Mouse (Mus musculus) intestine, embryonic 14.5 days (tissue): ENCODE results near the gene Cpt1c. TPM values are rescaled to one million over a fixed set of nuclear protein-coding genes. Genes with fewer than 3 reads are reported as not detected.

Source experiments
- ATAC-seq: fragments of 200-750 bp; cut with Nextera tagmentation; replicated peaks from 2 replicates; pipeline ENCODE4 v1.8.0; 2017; ENCODE audit warnings: low read depth, moderate number of reproducible peaks, moderate TSS enrichment, moderate library complexity; ENCODE audit not compliant: low FRiP score, low TSS enrichment
- DNase-seq: peaks from one replicate; pipeline ENCODE4 v3.0.0-alpha.2; 2018; ENCODE audit warnings: low spot score
- H3K27ac ChIP-seq: fragments of 300-500 bp; sonication (generic); 2 replicates; pipeline ENCODE4 v1.5.1; 2014; ENCODE audit warnings: low read depth, mild to moderate bottlenecking, control low read depth
- H3K27me3 ChIP-seq: fragments of 300-500 bp; sonication (generic); replicated peaks from 2 replicates; pipeline ENCODE4 v1.6.1; 2014; ENCODE audit warnings: low read length, control low read depth; ENCODE audit not compliant: control insufficient read depth, insufficient read depth
- H3K36me3 ChIP-seq: fragments of 300-500 bp; sonication (generic); 2 replicates; pipeline ENCODE4 v1.6.1; 2014; ENCODE audit warnings: low read length, control low read depth; ENCODE audit not compliant: control insufficient read depth, insufficient read depth
- H3K4me1 ChIP-seq: fragments of 300-500 bp; sonication (generic); replicated peaks from 2 replicates; pipeline ENCODE4 v1.6.1; 2014; ENCODE audit warnings: low read length, control low read depth, mixed read lengths; ENCODE audit not compliant: control insufficient read depth, insufficient read depth
- H3K4me2 ChIP-seq: fragments of 300-500 bp; sonication (generic); 2 replicates; pipeline ENCODE4 v1.6.1; 2014; ENCODE audit warnings: low read length
- H3K4me3 ChIP-seq: fragments of 300-500 bp; sonication (generic); 2 replicates; pipeline ENCODE4 v1.5.1; 2014; ENCODE audit warnings: low read depth, low read length, control low read depth, mixed read lengths
- H3K9ac ChIP-seq: fragments of 300-500 bp; sonication (generic); 2 replicates; pipeline ENCODE4 v1.6.1; 2014; ENCODE audit warnings: mild to moderate bottlenecking, low read length
- H3K9me3 ChIP-seq: fragments of 300-500 bp; sonication (generic); 2 replicates; pipeline ENCODE4 v1.6.1; 2016; ENCODE audit warnings: low read length, control low read depth; ENCODE audit not compliant: control insufficient read depth
- WGBS: fragments of 180-500 bp; shearing (Covaris S2); extraction: QIAGEN DNeasy Blood & Tissue Kit; methylation state at CpG from one replicate; pipeline ENCODE4 v1.1.7; 2014; 5-methylcytosine and 5-hydroxymethylcytosine counted together
- polyA plus RNA-seq: library from polyadenylated mRNA; unstranded; fragments of >200 nt; fragmentation: Nextera tagmentation; extraction: Ambion mirVana; gene quantifications from 2 replicates; pipeline ENCODE4 v1.2.1, GENCODE M21; 2014

Gene Cpt1c
- polyA plus RNA-seq, 1 experiment from 2014 or later = 21.9 TPM

DNA sequence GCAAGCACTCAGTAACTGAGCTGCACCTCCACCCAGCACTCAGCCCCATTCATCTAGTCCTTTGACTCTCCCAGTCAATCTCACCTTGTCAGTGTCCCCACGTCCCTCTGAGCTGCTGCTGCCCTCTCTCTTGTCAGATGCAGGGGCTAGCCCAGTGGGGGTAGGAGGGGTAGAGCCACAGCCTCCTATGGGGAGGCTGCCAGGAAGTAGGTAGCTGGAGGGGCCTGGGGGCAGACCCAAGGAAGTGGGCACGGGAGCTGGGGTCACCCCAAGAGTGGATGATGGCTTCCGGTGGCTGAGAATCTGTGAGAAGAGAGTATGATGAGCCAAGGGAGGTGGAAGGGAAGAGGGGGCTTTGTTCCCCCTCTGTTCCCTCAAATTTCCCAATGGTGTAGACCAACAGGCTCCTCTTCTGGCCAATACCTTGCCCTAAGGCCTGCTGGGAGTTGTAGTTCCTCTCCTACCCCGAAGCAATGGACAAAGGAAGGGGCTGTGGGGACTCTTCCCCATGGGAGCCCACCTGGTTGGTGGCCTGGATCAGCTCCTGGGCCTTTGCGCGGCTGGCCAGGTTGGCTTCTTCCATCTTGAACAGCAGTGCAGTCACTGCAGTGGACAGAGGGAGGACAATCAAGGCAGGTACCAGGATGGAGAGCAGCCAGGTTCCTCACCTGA is 30.8 kb upstream of the Cpt1c start:
- ATAC-seq = no peak
- no peak overlapping the region for H3K27ac ChIP-seq

GRCm38 (mm10) chr7:45004546-45004945 is 29.9 kb upstream of the Cpt1c start:
- WGBS = 37% methylated on average over 3 of the region's 3 CpGs
- H3K27ac ChIP-seq = no peak overlapping the region
- H3K36me3 ChIP-seq = peaks cover 99% of the 10 kb centered on the region
- no peak for DNase-seq
- H3K9me3 ChIP-seq = no peaks in the 10 kb centered on the region
- H3K4me1 ChIP-seq = peaks cover 3% of the 10 kb centered on the region; the same call in 1 of the 2 replicates
- no peaks in the 10 kb centered on the region for H3K27me3 ChIP-seq
- ATAC-seq = no peak
- no peak overlapping the region for H3K9ac ChIP-seq
- H3K4me2 ChIP-seq = no peak overlapping the region
- H3K4me3 ChIP-seq = no peak overlapping the region

More for the DNA sequence above, 30.8 kb upstream of the Cpt1c start:
- H3K4me3 ChIP-seq = no peak overlapping the region
- no peak overlapping the region for H3K4me2 ChIP-seq
- no peaks in the 10 kb centered on the region for H3K9me3 ChIP-seq
- H3K36me3 ChIP-seq = peaks cover 99% of the 10 kb centered on the region
- 85% methylated on average over 6 of the region's 6 CpGs for WGBS
- no peak overlapping the region for H3K9ac ChIP-seq
- H3K27me3 ChIP-seq = no peaks in the 10 kb centered on the region
- no peak for DNase-seq
- H3K4me1 ChIP-seq = no peaks in the 10 kb centered on the region

- DNase-seq = no peak
Observed at GRCm38 (mm10) chr7:45002440-45002839, 27.8 kb upstream of the Cpt1c start.

GRCm38 (mm10) chr7:45000539-45001114 is 26.0 kb upstream of the Cpt1c start:
- H3K9ac ChIP-seq = no peak overlapping the region
- no peak overlapping the region for H3K27ac ChIP-seq

More at GRCm38 (mm10) chr7:45002440-45002839, 27.8 kb upstream of the Cpt1c start:
- Histone ChIP-seq H3K4me3 (no peak overlapping the region), H3K36me3 (peaks cover 83% of the 10 kb centered on the region), H3K27ac (no peak overlapping the region), H3K9me3 (no peaks in the 10 kb centered on the region), H3K9ac (no peak overlapping the region), H3K4me2 (no peak overlapping the region), H3K27me3 (no peaks in the 10 kb centered on the region), H3K4me1 (peaks cover 7% of the 10 kb centered on the region; the same call in 1 of the 2 replicates)
- WGBS = 79% methylated on average over 7 of the region's 7 CpGs
- ATAC-seq = no peak

GRCm38 (mm10) chr7:44999753-45000152 is 25.1 kb upstream of the Cpt1c start:
- Histone ChIP-seq H3K4me3 (no peak overlapping the region), H3K36me3 (peaks cover 67% of the 10 kb centered on the region), H3K4me1 (peaks cover 18% of the 10 kb centered on the region), H3K9ac (no peak overlapping the region), H3K27me3 (no peaks in the 10 kb centered on the region), H3K9me3 (no peaks in the 10 kb centered on the region), H3K27ac (no peak overlapping the region), H3K4me2 (0 out of 2 replicates have a peak overlapping the region, but pooled peaks have one; percentile 96)
- WGBS = 75% methylated on average over 11 of the region's 11 CpGs
- DNase-seq (no peak), ATAC-seq (no peak)

More at GRCm38 (mm10) chr7:45000539-45001114, 26.0 kb upstream of the Cpt1c start:
- no peaks in the 10 kb centered on the region for H3K27me3 ChIP-seq
- peaks cover 18% of the 10 kb centered on the region for H3K4me1 ChIP-seq
- 84% methylated on average over 21 of the region's 21 CpGs for WGBS
- H3K4me2 ChIP-seq = no peak overlapping the region
- H3K36me3 ChIP-seq = peaks cover 67% of the 10 kb centered on the region
- ATAC-seq (no peak), DNase-seq (no peak)
- no peak overlapping the region for H3K4me3 ChIP-seq
- no peaks in the 10 kb centered on the region for H3K9me3 ChIP-seq

DNA sequence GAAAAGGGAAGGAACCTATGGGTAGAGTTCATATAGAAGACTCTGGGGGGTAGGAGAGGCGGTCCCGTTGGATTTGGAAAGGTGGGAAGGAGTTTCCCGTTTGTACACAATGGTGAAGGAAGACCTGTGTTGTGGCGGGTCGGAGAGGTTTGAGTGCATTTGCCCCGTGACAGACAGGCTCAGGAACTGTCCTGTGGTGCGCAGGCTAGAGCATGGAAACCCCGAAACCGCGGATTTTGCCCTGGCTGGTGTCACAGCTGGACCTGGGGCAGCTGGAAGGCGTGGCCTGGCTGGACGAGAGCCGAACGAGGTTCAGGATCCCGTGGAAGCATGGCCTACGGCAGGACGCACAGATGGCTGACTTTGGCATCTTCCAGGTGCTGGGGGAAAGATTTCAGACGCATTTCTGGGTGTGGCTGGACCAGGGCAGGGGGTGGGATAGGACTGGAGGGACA is 23.9 kb upstream of the Cpt1c start, which contains the start of gene Bcl2l12:
Gene Bcl2l12 (minus strand): TSS at position 212 of the 455 bp plus-strand sequence.
- 5% methylated on average over 18 of the region's 18 CpGs for WGBS
- Histone ChIP-seq H3K4me2 (peak within 1 kb of the TSS; percentile 96), H3K36me3 (peaks cover 65% of the 10 kb centered on the region), H3K27me3 (no peaks in the 10 kb centered on the region), H3K27ac (peak within 1 kb of the TSS; percentile 86), H3K9ac (peak within 1 kb of the TSS; percentile 86), H3K4me1 (peaks cover 18% of the 10 kb centered on the region), H3K4me3 (peak within 1 kb of the TSS; percentile 84), H3K9me3 (no peaks in the 10 kb centered on the region)
- peak; percentile 71 for DNase-seq
- ATAC-seq = no peak

GRCm38 (mm10) chr7:44997940-44998428 is 23.3 kb upstream of the Cpt1c start:
- H3K4me1 ChIP-seq = peaks cover 18% of the 10 kb centered on the region
- H3K4me2 ChIP-seq = peak overlapping the region; percentile 96
- 4% methylated on average over 15 of the region's 15 CpGs for WGBS
- peak overlapping the region; percentile 86 for H3K9ac ChIP-seq
- H3K27ac ChIP-seq = peak overlapping the region; percentile 86
- DNase-seq (no peak), ATAC-seq (peak; percentile 4; the same call in 1 of the 2 replicates)
- peak overlapping the region; percentile 84 for H3K4me3 ChIP-seq
- H3K27me3 ChIP-seq = no peaks in the 10 kb centered on the region
- H3K36me3 ChIP-seq = peaks cover 65% of the 10 kb centered on the region
- no peaks in the 10 kb centered on the region for H3K9me3 ChIP-seq

DNA sequence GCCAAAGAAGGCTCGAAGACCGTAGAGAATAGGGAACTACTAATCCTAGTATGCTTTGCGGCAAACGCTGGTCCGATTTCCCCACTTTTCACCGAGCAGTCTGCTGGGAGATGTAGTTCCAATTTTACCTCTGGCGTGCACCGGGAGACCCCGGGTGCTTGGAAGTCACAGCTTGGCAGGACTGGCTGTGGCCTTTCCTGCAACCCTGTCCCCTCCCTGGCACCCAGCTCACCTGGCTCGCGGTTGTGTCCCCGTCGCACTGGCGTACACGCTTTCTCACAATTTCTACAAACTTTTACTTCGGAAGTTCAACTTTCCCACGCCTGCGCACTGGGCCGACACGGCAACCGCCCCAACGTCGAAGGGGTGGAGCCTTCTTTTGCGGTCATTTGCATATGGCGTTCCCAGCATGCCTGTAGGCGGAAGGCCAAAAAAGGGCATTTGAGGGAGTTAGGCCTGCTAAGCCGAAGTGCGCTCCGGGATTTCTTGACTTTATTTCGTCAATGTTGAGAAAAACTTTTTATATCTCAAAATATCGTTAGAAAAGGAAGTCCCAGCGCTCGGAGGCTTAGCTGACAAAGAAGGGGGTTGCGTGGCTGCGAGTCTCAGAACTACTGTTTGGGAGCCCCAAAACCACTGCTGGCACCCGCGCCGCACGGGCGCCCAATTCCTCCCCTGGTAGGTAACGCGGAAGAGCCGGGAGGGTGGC is 22.7 kb upstream of the Cpt1c start, which contains the start of gene Irf3:
Gene Irf3 (plus strand): TSS at position 418 of the 709 bp plus-strand sequence.
- Histone ChIP-seq H3K4me3 (peak within 1 kb of the TSS; percentile 84), H3K27ac (peak within 1 kb of the TSS; percentile 86), H3K9ac (peak within 1 kb of the TSS; percentile 86), H3K36me3 (peaks cover 63% of the 10 kb centered on the region), H3K4me1 (peaks cover 18% of the 10 kb centered on the region), H3K9me3 (no peaks in the 10 kb centered on the region), H3K27me3 (no peaks in the 10 kb centered on the region), H3K4me2 (peak within 1 kb of the TSS; percentile 96)
- DNase-seq = peak; percentile 98
- peak; percentile 89 for ATAC-seq
- WGBS = under 1% methylated on average over 43 of the region's 43 CpGs
